Mouse (Mus musculus) E14TG2a.4 (cell line): ENCODE measurements around the gene 9130230L23Rik.

Source experiments
- CTCF ChIP-seq: conservative IDR thresholded peaks from 2 replicates; pipeline ENCODE4 v1.5.1; 2014; ENCODE audit warnings: low read length
- NANOG ChIP-seq: IDR thresholded peaks from 2 replicates; pipeline ENCODE4 v1.6.1; 2014; ENCODE audit warnings: borderline replicate concordance, low read length, mixed read lengths

- TF ChIP-seq CTCF (no peak), NANOG (no peak)
Measured at GRCm38 (mm10) chr5:66042651-66043340, 38.7 kb upstream of the 9130230L23Rik start.
